Mouse (Mus musculus): ENCODE measurements around the gene Synrg. TPM values are rescaled to one million over a fixed set of nuclear protein-coding genes. Genes with fewer than 3 reads are reported as not detected.

Synrg gene
- total RNA-seq, 4 experiments from 2014 or later, result 41.1 to 51.1 (median 44.1) TPM

GRCm38 (mm10) chr11:84073816-84074764 lies 109.9 kb downstream of the Synrg start:
- no peak for DNase-seq (ENCODE audit: low spot score in 2 of 2)

DNA sequence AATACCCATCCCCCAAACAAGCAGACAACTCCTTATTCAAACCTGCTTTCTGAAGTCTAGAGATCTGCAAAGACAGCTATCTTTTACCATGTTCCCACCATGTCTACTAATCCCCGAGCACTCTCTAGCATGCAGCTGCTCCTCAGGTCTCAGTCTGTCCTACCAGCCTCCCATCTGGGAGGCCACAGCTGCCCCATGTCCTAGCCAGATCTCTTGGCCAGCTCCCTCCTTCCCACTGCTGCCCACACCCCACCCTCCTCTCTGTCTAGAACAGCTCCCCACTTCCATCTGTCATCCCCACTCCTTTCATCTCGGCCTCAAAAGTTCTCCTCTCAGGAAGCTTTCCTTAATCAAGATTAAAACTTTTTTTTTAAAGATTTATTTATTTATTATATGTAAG lies 112.8 kb downstream of the Synrg start:
- DNase-seq (ENCODE audit: low spot score in 2 of 2), result no peak

GRCm38 (mm10) chr11:84078601-84079000 lies 114.4 kb downstream of the Synrg start:
- peak; percentile 46 to 56 for DNase-seq (ENCODE audit: low spot score in 2 of 2)

GRCm38 (mm10) chr11:84079361-84079760 lies 115.1 kb downstream of the Synrg start:
- no peak for DNase-seq (ENCODE audit: low spot score in 2 of 2)

- no peak for DNase-seq (ENCODE audit: low spot score in 2 of 2)
These were observed 115.7 kb downstream of the Synrg start for GRCm38 (mm10) chr11:84079887-84080286.

DNA sequence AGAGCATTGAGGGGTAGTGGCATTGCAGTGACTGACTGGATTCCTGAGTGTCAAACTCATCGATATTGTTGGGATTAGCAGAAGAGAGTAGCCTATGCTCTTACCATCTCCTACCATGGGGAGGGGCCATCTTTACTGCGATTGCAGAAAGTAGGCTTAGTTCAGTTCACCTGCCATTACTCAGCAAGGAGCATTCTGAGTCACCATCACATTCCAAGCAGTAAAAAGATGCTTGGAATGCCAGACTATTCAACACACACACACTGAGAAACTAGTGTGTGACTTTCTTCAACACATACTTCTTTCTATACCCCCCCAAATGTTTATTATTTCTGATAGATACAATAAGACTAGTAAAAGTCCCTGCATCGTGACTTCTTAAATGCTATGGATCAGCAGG lies 116.1 kb downstream of the Synrg start:
- DNase-seq (ENCODE audit: low spot score in 2 of 2), result no peak

GRCm38 (mm10) chr11:84081901-84082300 lies 117.7 kb downstream of the Synrg start:
- no peak for DNase-seq (ENCODE audit: low spot score in 2 of 2)

GRCm38 (mm10) chr11:84090572-84090971 lies 126.3 kb downstream of the Synrg start:
- DNase-seq (ENCODE audit: low spot score in 2 of 2), result no peak

Other genes starting within 250 kb of the Synrg start
- gene Wfdc21, start 217.5 kb upstream of the Synrg start, total RNA-seq (2022), result under 1 TPM in 1 of 4 experiments, not detected in 3; 0.79 TPM
- 1 to 10 TPM; 8.2 to 9.1 (median 8.6) TPM for gene Heatr6, start 210.7 kb upstream of the Synrg start, total RNA-seq (2022)
- not detected for gene Hnf1b, start 114.4 kb upstream of the Synrg start, total RNA-seq (2022)
- 10 to 100 TPM in 3 of 4 experiments, 1 to 10 TPM in 1; 9.8 to 12.4 (median 11.0) TPM for gene Ddx52, start 22.4 kb upstream of the Synrg start, total RNA-seq (2022)
- 1 to 10 TPM; 5.5 to 7.6 (median 6.5) TPM for gene Dusp14, start 104.8 kb downstream of the Synrg start, total RNA-seq (2022)
- 10 to 100 TPM in 3 of 4 experiments, 1 to 10 TPM in 1; 9.7 to 14.3 (median 13.0) TPM for gene Tada2a, start 165.2 kb downstream of the Synrg start, total RNA-seq (2022)
- gene Acaca, start 165.2 kb downstream of the Synrg start, total RNA-seq (2022), result 10 to 100 TPM; 12.2 to 16.7 (median 15.6) TPM
- not detected for gene Gm11437, start 203.0 kb downstream of the Synrg start, total RNA-seq (2022)